Mouse (Mus musculus): ENCODE data around the gene Ankfn1. TPM values are rescaled to one million over a fixed set of nuclear protein-coding genes. Genes with fewer than 3 reads are reported as not detected.

Gene Ankfn1
- polyA plus RNA-seq, 1 experiment from 2014 or later: 2.1 TPM

GRCm38 (mm10) chr11:89546164-89546563 lies 231.3 kb downstream of the Ankfn1 start:
- Histone ChIP-seq H3K9ac (no peak overlapping the region), H3K9me3 (ENCODE audit: low read depth, low read length) (no peaks in the 10 kb centered on the region), H3K27me3 (ENCODE audit: insufficient read depth, low read length) (no peaks in the 10 kb centered on the region), H3K4me2 (no peak overlapping the region), H3K4me1 (ENCODE audit: insufficient read depth) (no peaks in the 10 kb centered on the region), H3K4me3 (ENCODE audit: low read depth, low read length) (no peak overlapping the region), H3K36me3 (ENCODE audit: insufficient read depth) (no peaks in the 10 kb centered on the region), H3K27ac (ENCODE audit: low read depth) (no peak overlapping the region)
- WGBS: 30% methylated on average over 7 of the region's 7 CpGs
- ATAC-seq (ENCODE audit: insufficient read depth) (peak; percentile 76; the same call in 1 of the 2 replicates), DNase-seq (peak; percentile 85)
- peak; percentile 65 for TF ChIP-seq CTCF (IDR thresholded peaks at IDR 0.05; ENCODE audit: low read depth)

- Histone ChIP-seq H3K4me1 (ENCODE audit: insufficient read depth) (no peaks in the 10 kb centered on the region), H3K9me3 (ENCODE audit: low read depth, low read length) (no peaks in the 10 kb centered on the region), H3K4me3 (ENCODE audit: low read depth, low read length) (no peak overlapping the region), H3K27me3 (ENCODE audit: insufficient read depth, low read length) (no peaks in the 10 kb centered on the region), H3K4me2 (peak overlapping the region; percentile 51), H3K27ac (ENCODE audit: low read depth) (peak overlapping the region; percentile 70), H3K36me3 (ENCODE audit: insufficient read depth) (no peaks in the 10 kb centered on the region), H3K9ac (0 out of 2 replicates have a peak overlapping the region, but pooled peaks have one; percentile 33)
- peak; percentile 84 for ATAC-seq (ENCODE audit: insufficient read depth)
- no peak for TF ChIP-seq CTCF (IDR thresholded peaks at IDR 0.05; ENCODE audit: low read depth)
- peak; percentile 75 for DNase-seq
- 3% methylated on average over 29 of the region's 29 CpGs for WGBS
Measured at GRCm38 (mm10) chr11:89544856-89545817, 232.3 kb downstream of the Ankfn1 start.

GRCm38 (mm10) chr11:89538376-89538775 lies 239.1 kb downstream of the Ankfn1 start:
- peak; percentile 24 for DNase-seq
- Histone ChIP-seq H3K9me3 (ENCODE audit: low read depth, low read length) (no peaks in the 10 kb centered on the region), H3K27me3 (ENCODE audit: insufficient read depth, low read length) (no peaks in the 10 kb centered on the region), H3K36me3 (ENCODE audit: insufficient read depth) (no peaks in the 10 kb centered on the region), H3K4me1 (ENCODE audit: insufficient read depth) (no peaks in the 10 kb centered on the region), H3K27ac (ENCODE audit: low read depth) (no peak overlapping the region), H3K4me3 (ENCODE audit: low read depth, low read length) (no peak overlapping the region), H3K4me2 (no peak overlapping the region), H3K9ac (no peak overlapping the region)
- TF ChIP-seq CTCF (IDR thresholded peaks at IDR 0.05; ENCODE audit: low read depth): no peak
- 52% methylated on average over 8 of the region's 8 CpGs for WGBS
- ATAC-seq (ENCODE audit: insufficient read depth): no peak

GRCm38 (mm10) chr11:89527800-89528430 lies 249.5 kb downstream of the Ankfn1 start:
- WGBS: 78% methylated on average over 4 of the region's 4 CpGs

GRCm38 (mm10) chr11:89515501-89515901 lies 262.0 kb downstream of the Ankfn1 start:
- no peaks in the 10 kb centered on the region for H3K9me3 ChIP-seq (ENCODE audit: low read depth, low read length)
- no peak for TF ChIP-seq CTCF (IDR thresholded peaks at IDR 0.05; ENCODE audit: low read depth)
- no peak overlapping the region for H3K27ac ChIP-seq (ENCODE audit: low read depth)
- H3K4me3 ChIP-seq (ENCODE audit: low read depth, low read length): no peak overlapping the region
- H3K4me1 ChIP-seq (ENCODE audit: insufficient read depth): peaks cover 10% of the 10 kb centered on the region
- WGBS: 7% methylated on average over 9 of the region's 9 CpGs
- DNase-seq: peak; percentile 60
- H3K4me2 ChIP-seq: peak overlapping the region; percentile 46
- no peaks in the 10 kb centered on the region for H3K36me3 ChIP-seq (ENCODE audit: insufficient read depth)
- peak; percentile 77 for ATAC-seq (ENCODE audit: insufficient read depth)
- no peaks in the 10 kb centered on the region for H3K27me3 ChIP-seq (ENCODE audit: insufficient read depth, low read length)
- no peak overlapping the region for H3K9ac ChIP-seq

More at GRCm38 (mm10) chr11:89527800-89528430, 249.5 kb downstream of the Ankfn1 start:
- Histone ChIP-seq H3K27ac (ENCODE audit: low read depth) (no peak overlapping the region), H3K4me3 (ENCODE audit: low read depth, low read length) (no peak overlapping the region), H3K9me3 (ENCODE audit: low read depth, low read length) (no peaks in the 10 kb centered on the region), H3K4me1 (ENCODE audit: insufficient read depth) (no peaks in the 10 kb centered on the region), H3K27me3 (ENCODE audit: insufficient read depth, low read length) (no peaks in the 10 kb centered on the region), H3K36me3 (ENCODE audit: insufficient read depth) (no peaks in the 10 kb centered on the region), H3K4me2 (no peak overlapping the region), H3K9ac (no peak overlapping the region)
- DNase-seq: no peak
- ATAC-seq (ENCODE audit: insufficient read depth): no peak
- no peak for TF ChIP-seq CTCF (IDR thresholded peaks at IDR 0.05; ENCODE audit: low read depth)

- ATAC-seq (ENCODE audit: insufficient read depth) (peak; percentile 47; the same call in 1 of the 2 replicates), DNase-seq (peak; percentile 25)
- peaks cover 3% of the 10 kb centered on the region; the same call in 1 of the 2 replicates for H3K4me1 ChIP-seq (ENCODE audit: insufficient read depth)
- H3K4me3 ChIP-seq (ENCODE audit: low read depth, low read length): no peak overlapping the region
- no peaks in the 10 kb centered on the region for H3K36me3 ChIP-seq (ENCODE audit: insufficient read depth)
- H3K4me2 ChIP-seq: no peak overlapping the region
- H3K27me3 ChIP-seq (ENCODE audit: insufficient read depth, low read length): no peaks in the 10 kb centered on the region
- no peak overlapping the region for H3K27ac ChIP-seq (ENCODE audit: low read depth)
- TF ChIP-seq CTCF (IDR thresholded peaks at IDR 0.05; ENCODE audit: low read depth): no peak
- no peak overlapping the region for H3K9ac ChIP-seq
- 26% methylated on average over 11 of the region's 11 CpGs for WGBS
- H3K9me3 ChIP-seq (ENCODE audit: low read depth, low read length): no peaks in the 10 kb centered on the region
Measured at GRCm38 (mm10) chr11:89508675-89509324, 268.7 kb downstream of the Ankfn1 start.
